Mouse (Mus musculus) thymus, postnatal 4 days (tissue): ENCODE measurements around the gene Dnah3.

Source experiments
- DNase-seq: peaks from one replicate; pipeline ENCODE4 v3.0.0; 2021

Dnah3 gene

GRCm38 (mm10) chr7:120050447-120050846 is 44.6 kb downstream of the Dnah3 start:
- no peak for DNase-seq

GRCm38 (mm10) chr7:120043990-120044389 is 51.1 kb downstream of the Dnah3 start:
- peak; percentile 4 for DNase-seq

GRCm38 (mm10) chr7:120036422-120036821 is 58.7 kb downstream of the Dnah3 start:
- DNase-seq = no peak

DNA sequence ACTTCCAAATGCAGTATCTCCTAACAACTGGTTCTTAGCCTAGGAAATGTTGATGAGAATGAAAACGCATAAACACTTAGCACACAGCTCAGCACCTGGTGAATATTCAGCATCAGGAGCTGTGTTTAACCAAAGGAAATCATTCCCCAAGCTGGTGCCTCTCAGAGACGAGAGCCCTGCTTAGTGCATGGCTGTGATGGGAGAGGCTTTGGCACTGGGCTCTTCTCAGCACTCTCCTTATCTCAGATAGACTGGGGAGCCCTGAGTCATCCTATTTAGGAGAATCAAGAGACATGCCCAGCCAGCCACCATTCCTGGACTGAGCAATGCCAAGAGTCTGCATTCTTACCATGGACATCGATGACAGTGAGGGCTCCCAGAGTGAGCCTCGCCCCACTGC is 60.1 kb downstream of the Dnah3 start:
- DNase-seq = no peak

- no peak for DNase-seq
Measured at GRCm38 (mm10) chr7:120034566-120034965, 60.5 kb downstream of the Dnah3 start.

DNA sequence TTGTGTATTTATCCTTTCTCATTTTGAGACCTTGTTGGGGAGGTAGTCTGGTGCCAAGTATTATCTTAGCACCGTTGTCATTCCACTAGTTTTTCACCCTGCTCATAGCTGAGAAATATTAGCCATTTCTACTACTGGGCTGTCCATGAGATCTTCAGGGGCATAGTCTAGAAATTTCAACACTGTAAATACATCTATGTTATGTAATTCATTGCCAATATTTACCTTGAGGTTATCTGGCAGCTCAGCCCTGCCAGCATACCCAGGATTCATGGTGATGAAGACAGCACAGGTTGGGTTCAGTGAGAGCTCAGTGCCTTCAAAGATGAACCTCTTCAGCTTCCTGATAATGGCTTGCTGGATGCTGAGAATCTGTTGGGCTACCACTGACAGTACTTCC is 66.4 kb downstream of the Dnah3 start:
- DNase-seq = no peak

GRCm38 (mm10) chr7:119997066-119997465 is 98.0 kb downstream of the Dnah3 start:
- DNase-seq = no peak

GRCm38 (mm10) chr7:119985279-119985912 is 109.7 kb downstream of the Dnah3 start:
- no peak for DNase-seq

- no peak for DNase-seq
Measured at GRCm38 (mm10) chr7:119980170-119980569, 114.9 kb downstream of the Dnah3 start.

DNA sequence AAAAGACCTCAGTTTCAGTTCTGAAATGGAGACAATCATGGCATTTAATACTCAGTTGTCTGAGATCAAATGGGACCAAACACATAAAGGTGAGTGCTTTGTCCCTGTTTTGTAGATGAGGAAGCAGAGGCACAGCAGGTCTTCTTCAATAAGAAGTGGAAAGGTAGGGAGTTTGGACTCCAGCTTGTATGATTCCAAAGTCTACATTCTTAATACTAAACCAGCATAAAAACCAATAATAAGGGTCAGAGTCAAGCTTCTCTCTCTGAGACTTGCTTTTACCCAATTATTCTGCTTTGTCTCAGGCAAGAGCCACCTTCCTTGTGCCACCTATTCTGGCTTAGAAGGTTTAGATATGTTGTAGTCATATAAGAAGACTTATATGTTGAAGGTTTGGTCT is 116.5 kb downstream of the Dnah3 start:
- DNase-seq = no peak

DNA sequence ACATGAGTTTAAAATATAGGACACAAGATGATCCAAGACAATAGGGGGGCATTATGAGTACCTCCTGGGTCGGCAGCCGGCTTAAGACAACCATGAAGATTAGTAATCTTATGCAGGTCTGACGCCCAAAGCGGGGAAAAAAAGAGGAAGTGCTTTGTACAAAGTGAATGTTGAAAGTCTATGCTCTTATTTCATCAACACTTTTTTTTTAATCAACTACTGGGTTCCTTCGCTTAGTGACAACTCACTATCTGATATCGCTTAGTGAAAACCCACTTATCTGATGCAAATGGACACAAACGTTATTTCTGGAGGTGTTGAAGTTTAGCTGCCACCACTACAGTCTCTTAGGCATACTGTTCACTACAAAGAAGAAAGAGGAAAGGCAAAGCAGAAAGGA is 117.5 kb downstream of the Dnah3 start:
- DNase-seq = no peak

GRCm38 (mm10) chr7:119976256-119976655 is 118.8 kb downstream of the Dnah3 start:
- no peak for DNase-seq

DNA sequence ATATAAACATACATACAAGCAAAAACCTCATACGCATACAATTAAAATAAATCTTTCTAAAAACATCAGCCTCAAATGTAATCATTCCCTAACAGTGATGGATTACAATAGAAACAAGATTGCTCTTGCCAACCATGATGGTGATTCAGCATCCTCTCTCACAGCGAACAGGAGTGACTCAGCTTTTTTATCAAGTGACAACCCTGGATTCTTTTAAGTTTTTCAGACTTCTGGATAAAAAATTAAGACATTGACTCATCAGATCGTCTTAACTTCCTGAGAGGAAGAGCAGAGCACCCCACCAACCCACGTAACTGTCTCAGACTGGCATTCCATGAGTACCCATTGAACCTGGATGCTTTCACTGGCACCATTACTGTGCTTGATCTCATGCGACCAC is 120.9 kb downstream of the Dnah3 start:
- no peak for DNase-seq

GRCm38 (mm10) chr7:119969320-119969719 is 125.8 kb downstream of the Dnah3 start:
- DNase-seq = no peak

DNA sequence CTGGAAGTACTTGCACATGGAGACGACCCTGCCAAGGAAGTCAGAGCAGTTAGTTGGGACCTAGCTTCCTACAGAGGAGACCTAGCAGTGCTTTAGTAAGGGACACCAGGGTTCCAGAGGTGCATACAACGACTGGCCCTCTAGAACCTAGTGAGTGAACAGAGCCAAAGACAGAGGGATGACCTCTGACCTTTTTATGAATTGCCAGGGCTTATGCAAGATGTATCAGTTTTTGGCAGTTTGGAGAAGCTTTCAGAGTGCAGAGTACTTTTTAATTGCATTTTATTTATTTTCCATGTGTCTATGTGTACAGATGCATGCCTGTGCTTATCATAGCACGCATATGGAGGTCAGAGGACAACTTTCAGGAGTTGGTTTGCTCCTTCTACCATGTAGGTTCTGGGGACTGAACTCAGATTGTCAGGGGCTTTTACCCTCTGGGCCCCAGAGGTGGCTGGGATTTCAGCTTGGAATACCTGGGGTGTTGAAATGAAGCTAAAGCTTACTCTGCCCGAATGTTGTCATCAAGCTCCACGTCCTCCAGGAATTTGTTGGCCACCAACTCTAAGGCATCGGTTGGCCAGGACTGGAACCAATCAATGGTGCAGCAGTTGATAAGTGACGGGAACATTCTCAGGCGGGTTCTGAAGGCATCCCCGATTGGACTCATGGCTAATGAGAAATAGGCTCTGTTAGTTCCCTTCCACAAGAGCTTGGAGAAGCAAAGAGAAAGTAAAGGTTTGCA is 129.3 kb downstream of the Dnah3 start:
- no peak for DNase-seq

- no peak for DNase-seq
Measured at GRCm38 (mm10) chr7:119965205-119965604, 129.9 kb downstream of the Dnah3 start.

GRCm38 (mm10) chr7:119961107-119961506 is 134.0 kb downstream of the Dnah3 start:
- DNase-seq = no peak

- no peak for DNase-seq
Measured at GRCm38 (mm10) chr7:119960546-119960945, 134.5 kb downstream of the Dnah3 start.

DNA sequence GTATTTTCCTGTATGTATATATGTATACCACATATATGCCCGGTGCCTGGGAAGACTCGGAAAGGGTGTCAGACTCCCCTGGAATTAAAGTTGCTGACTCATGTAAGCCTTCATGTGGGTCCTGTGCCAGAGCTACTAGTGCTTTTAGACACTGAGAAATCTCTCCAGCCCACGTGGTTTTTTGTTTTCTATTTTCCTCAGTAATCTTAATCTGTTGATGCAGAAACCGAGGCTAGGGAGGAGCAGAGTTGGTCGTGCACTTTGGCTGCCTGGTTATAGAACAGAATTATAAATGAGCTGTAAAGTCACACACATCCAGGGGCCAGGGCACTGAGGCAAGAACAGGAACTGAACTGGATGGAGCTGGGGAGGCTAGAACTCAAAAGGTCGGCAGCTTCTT is 135.1 kb downstream of the Dnah3 start:
- no peak for DNase-seq

GRCm38 (mm10) chr7:119959491-119959890 is 135.6 kb downstream of the Dnah3 start:
- no peak for DNase-seq

DNA sequence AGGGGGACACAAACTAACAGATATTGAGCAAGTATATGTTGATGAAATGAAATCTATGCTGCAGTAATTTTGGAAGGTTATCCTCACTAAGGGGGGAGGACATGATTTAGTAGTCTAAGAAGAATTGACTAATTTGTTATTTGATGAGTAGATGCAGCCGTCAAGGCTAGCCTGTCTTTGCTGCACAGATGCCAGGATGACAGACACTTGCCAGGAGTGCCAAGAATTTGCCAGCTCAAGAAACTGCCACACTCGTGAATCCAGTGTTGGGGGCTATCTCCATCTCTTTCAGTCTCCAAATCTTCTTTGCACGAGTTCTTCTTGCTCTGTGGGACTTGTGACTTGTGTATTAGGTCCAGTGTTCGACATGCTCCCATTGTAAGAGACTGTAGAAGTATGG is 136.0 kb downstream of the Dnah3 start:
- DNase-seq = no peak

- no peak for DNase-seq
Measured at GRCm38 (mm10) chr7:119957421-119957820, 137.7 kb downstream of the Dnah3 start.

- no peak for DNase-seq
Measured at GRCm38 (mm10) chr7:119954047-119954446, 141.0 kb downstream of the Dnah3 start.

DNA sequence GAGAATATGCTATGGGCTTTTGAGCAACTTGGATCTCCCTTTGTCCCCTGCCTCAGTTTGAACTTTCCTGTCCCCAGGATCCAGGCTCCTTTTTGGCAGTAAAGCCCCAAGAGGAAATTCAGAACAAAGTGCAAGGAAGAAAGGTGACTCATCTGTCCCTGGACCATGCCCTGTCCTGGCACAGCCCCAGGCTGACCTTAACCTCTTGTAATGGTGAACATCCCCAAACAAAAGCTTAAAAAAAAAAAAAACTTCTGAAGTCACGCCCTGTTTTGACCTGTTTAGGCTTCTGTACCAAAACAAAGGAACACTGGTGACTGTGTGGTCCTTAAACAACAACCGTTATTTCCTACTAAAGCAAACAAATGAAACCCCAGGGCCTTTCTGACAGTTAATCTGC is 153.5 kb downstream of the Dnah3 start:
- DNase-seq = no peak

DNA sequence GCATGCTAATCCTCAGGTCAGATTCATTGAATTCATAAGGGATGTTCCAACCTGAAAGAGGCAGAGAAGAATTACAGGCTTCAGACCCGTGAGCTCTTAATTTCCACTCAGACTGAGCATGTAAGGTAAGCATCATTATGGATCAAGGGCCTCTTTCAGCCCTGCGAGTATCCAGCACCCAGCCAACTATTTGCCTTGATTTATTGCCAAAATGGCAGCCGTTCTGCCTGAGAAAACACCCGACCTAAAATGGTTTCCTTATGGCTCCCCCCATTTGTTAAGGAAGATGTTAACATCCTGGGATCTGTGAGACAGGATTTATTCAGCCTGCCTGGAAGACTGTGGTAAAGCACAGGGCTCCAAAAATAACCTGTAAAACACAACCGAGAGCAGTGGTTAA is 158.0 kb downstream of the Dnah3 start:
- no peak for DNase-seq
